Mouse (Mus musculus) adrenal gland, adult 18-20 months (tissue): ENCODE data around the gene Defb33. TPM values are rescaled to one million over a fixed set of nuclear protein-coding genes. Genes with fewer than 3 reads are reported as not detected.

ENCODE experiments used
- DNase-seq, 2 experiments: peaks; one replicate each; pipeline ENCODE4 v3.0.0; 2021 to 2022; ENCODE audit warnings: low spot score in 2 of 2
- long read RNA-seq, 2 experiments: library from polyadenylated mRNA; stranded (forward); transcript quantifications; one replicate each; pipeline ENCODE4 v2.0.0; 2021
- total RNA-seq, 2 experiments: library from RNA; stranded (reverse); gene quantifications; 1 replicate in 1 of 2; 2 replicates in 1 of 2; pipeline ENCODE4 v1.2.3; 2021

Defb33 gene
- total RNA-seq, result not detected
- long read RNA-seq, experiment 1, result 0 reads
- long read RNA-seq, experiment 2, result 0 reads

DNA sequence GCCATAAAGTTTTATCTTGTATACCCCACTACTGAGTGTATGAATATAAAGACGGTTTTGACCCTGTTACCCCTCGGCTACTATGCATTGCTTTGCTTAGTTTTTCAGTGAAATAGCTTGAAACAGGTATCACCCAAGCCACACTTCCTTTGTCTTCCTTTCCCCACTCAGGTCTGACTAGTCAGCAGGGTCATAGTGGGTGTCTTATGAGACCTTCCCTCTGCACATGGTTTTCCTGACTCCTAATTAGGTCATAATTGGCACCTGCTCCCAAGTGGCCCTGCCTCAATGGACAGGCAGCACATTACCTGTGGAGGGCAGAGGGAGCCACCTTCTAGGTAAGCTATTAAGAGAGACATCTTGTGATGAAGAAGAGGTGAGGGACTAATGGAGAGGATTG is at the start of gene Defb33:
Defb33 (plus strand) TSS at position 301 of the 400 bp plus-strand sequence.
- no peak for DNase-seq

- DNase-seq, result no peak
These were observed 17.9 kb upstream of the Defb33 start for GRCm38 (mm10) chr8:20874608-20875007.

DNA sequence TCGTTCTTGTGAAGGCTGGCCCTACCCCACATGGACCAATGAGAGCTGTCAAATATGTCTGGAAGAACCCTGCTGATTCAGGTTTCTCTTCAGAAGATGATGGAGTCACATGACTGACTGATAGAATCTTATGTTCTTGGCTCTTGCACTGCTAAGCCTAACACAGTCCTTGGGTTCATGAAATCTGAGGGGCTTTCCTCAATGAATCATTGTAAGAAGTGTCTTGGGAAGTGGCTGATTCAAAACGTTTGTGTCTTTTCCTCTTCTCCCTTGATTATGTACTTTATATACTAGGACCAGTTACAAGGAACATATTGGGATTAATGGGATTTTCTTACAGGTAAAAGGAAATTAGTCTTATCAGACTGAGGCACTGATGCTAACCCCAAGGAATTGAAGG is 10.1 kb downstream of the Defb33 start, which contains the start of gene Gm15056:
Gm15056 (minus strand) TSS at position 101 of the 400 bp plus-strand sequence.
- DNase-seq, result no peak

- DNase-seq, result no peak
These were observed 14.7 kb downstream of the Defb33 start for GRCm38 (mm10) chr8:20907119-20907518.

DNA sequence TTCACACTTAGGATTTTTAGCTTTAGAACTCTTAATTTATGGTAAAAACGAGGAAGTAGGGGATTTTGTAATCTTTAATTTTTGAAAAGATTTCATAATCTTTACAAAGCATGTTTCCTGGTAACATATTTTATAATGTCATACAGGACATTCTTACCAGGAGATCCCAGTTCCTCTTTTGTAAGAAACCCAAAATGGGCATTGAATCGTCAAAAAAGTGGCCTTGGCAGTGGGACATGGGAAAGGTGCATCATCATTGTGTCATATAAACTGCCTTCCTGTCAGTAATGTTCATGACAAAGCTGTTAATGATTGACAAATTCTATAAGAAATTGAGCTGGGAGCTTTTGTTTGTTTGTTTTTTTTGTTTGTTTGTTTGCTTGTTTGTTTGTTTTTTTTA is 15.8 kb downstream of the Defb33 start:
- no peak for DNase-seq

DNA sequence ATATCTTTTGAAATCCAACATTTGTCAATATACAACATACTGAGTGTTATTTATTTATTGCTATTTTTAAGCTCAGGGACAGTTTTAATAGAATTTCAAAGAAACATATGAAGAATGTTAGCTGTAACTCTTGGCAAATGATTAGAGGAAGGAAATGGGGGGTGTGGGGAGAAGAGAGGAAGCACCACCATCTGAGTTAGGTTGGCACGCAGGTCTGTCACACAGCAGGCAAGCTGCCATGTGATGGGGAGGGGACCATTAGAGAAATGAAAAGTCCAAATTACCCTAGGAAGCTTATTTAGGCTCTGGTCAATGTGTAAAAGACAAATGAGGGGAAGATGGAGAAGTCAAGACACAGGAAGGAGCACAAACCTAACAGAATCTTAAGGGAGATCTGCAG is 19.8 kb downstream of the Defb33 start:
- DNase-seq, result no peak

DNA sequence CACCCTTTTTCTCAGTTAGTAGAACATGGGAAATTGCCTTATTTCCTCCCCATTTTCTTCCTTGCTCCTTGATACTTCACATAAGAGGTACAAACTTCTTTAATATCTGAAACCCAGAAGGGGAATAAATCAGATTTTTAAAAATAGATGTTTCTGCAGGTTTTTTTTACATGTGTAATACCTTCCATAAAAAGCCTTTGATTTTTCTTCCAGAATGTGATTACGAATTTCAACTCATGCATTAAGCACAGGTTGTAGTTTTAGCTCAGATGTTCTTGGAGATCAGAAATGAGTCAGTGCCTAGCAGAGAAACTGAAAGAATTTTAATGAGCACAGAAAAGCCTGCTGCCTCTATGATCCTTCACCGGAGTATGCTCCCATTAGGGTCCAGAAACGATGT is 29.5 kb downstream of the Defb33 start, which contains the start of gene Gm6040:
Gm6040 (minus strand) TSS at position 101 of the 400 bp plus-strand sequence.
- DNase-seq, result no peak

GRCm38 (mm10) chr8:20944610-20945009 is 52.1 kb downstream of the Defb33 start, which contains the start of gene AY761185:
AY761185 (minus strand) TSS chr8:20944710.
- no peak for DNase-seq

Other genes with a start within 250 kb of the Defb33 start
- not detected for gene Gm15056, start 10.0 kb downstream of the Defb33 start, total RNA-seq
- not detected for gene Gm6040, start 29.4 kb downstream of the Defb33 start, total RNA-seq
- not detected for gene AY761185, start 52.0 kb downstream of the Defb33 start, total RNA-seq
- not detected for gene Defa21, start 132.9 kb downstream of the Defb33 start, total RNA-seq
- gene Defa23, start 162.4 kb downstream of the Defb33 start, total RNA-seq, result not detected
- not detected for gene Defa35, start 172.4 kb downstream of the Defb33 start, total RNA-seq
- not detected for gene Defa25, start 191.8 kb downstream of the Defb33 start, total RNA-seq
- not detected for gene Gm14851, start 203.4 kb downstream of the Defb33 start, total RNA-seq
- not detected for gene Defa30, start 242.0 kb downstream of the Defb33 start, total RNA-seq